Mouse (Mus musculus) erythroblast, embryonic 14.5 days (primary cell): Measurements from ENCODE around the gene Slc13a2. TPM values are rescaled to one million over a fixed set of nuclear protein-coding genes. Genes with fewer than 3 reads are reported as not detected.

Experiments used
- H3K27me3 ChIP-seq: 2 replicates; pipeline ENCODE4 v1.6.1; 2012; ENCODE audit warnings: inconsistent platforms; ENCODE audit not compliant: control insufficient read depth
- H3K36me3 ChIP-seq: 2 replicates; pipeline ENCODE4 v1.6.1; 2012; ENCODE audit warnings: mild to moderate bottlenecking, inconsistent platforms; ENCODE audit not compliant: control insufficient read depth
- H3K4me1 ChIP-seq: 2 replicates; pipeline ENCODE4 v1.6.1; 2012; ENCODE audit warnings: inconsistent platforms; ENCODE audit not compliant: control insufficient read depth
- H3K4me3 ChIP-seq: replicated peaks from 2 replicates; pipeline ENCODE3; 2012; ENCODE audit warnings: moderate library complexity, mild to moderate bottlenecking, inconsistent platforms
- H3K9me3 ChIP-seq: 2 replicates; pipeline ENCODE4 v1.6.1; 2012; ENCODE audit warnings: low read length, inconsistent platforms, mixed read lengths; ENCODE audit not compliant: control insufficient read depth
- GATA1 ChIP-seq: IDR thresholded peaks from 2 replicates; pipeline ENCODE4 v1.6.1; 2012; ENCODE audit warnings: low read length, inconsistent platforms, mixed read lengths
- TAL1 ChIP-seq: IDR thresholded peaks from 3 replicates; pipeline ENCODE4 v1.6.1; 2012; ENCODE audit warnings: low read length, inconsistent platforms, mixed read lengths
- polyA plus RNA-seq: library from polyadenylated mRNA; stranded (reverse); fragments of >175 nt; gene quantifications from 2 replicates; pipeline ENCODE4 v1.2.3, GENCODE M21; 2012

The Slc13a2 gene
- polyA plus RNA-seq, 1 experiment, result not detected

DNA sequence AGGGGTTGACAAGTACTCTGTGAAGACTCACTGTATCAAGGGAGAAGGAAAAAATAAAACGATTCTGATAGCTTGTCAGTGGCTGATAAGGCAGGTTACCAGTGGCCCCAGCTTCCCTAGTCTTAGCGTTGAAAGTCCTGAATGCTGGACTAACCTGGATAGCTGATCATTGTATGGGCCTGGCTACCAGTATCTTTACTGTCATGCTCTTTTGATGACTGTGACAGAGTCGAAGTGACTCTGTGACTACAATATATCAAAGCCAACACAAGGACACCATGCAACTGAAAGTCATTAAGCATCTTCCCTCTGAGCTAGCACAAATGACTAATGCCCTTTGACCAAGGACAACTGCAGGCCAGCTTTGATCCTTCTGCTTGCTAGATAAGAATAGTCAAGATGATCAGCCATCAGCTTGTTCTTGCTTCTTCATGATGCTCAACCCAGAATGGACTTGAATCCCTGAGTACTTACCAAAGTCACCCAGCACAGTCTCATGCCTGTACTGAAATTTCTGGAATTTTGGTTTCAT lies 16.4 kb upstream of the Slc13a2 start:
- no peak overlapping the region for H3K4me3 ChIP-seq
- H3K27me3 ChIP-seq, result 0 out of 2 replicates have a peak, but pooled peaks cover 2% of the 10 kb centered on the region
- no peaks in the 10 kb centered on the region for H3K36me3 ChIP-seq
- no peaks in the 10 kb centered on the region for H3K9me3 ChIP-seq
- TF ChIP-seq GATA1 (no peak), TAL1 (no peak)
- peaks cover 4% of the 10 kb centered on the region; the same call in 1 of the 2 replicates for H3K4me1 ChIP-seq

DNA sequence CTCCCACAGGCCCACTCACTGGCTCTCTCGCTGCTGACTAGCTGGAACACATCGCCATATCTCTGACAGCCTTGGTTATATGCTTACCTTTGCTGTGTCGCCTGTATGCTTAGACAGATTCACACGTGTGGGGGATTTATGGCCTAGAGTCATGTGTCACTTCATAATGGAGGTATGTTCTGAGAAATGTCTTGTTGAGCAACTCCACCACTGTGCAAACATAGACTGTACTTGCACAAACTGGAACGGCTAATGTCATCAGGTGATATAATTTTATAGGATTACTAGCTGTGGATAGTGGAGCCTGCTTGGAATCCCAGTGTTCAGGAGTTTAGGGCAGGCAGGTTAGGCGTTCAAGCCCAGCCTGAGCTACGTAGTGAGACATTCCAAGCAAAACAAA lies 15.2 kb upstream of the Slc13a2 start:
- no peaks in the 10 kb centered on the region for H3K36me3 ChIP-seq
- no peaks in the 10 kb centered on the region for H3K9me3 ChIP-seq
- H3K4me1 ChIP-seq, result peaks cover 4% of the 10 kb centered on the region; the same call in 1 of the 2 replicates
- 0 out of 2 replicates have a peak, but pooled peaks cover 2% of the 10 kb centered on the region for H3K27me3 ChIP-seq
- TF ChIP-seq TAL1 (no peak), GATA1 (no peak)
- H3K4me3 ChIP-seq, result no peak overlapping the region

DNA sequence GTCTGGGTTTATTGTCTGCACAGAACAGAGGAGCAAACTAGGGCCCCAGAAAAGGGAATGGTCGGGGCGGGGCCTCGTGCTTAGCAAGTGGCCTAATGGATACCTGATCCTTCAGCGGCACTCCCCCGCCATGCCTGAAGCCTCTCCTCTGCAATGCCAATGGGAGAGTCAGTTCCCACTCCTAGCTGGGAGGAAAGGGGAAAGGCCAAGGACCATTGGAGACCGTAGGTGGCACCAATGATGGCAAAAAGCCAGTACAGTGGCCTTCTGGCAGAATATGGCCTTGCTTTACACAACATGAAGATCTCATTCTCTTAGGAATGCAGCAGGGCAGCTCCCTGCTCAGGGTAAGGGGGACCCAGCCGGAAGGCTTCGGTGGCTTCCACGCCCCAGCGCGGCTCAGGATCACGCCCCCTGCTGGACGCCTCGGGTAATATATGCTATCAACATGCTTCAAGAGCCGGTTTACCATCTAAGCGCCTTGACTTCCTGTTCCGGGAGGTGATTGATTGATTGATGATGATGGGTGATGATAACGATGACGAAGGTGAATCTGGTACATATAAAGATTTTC lies 13.8 kb upstream of the Slc13a2 start:
- Histone ChIP-seq H3K36me3 (no peaks in the 10 kb centered on the region), H3K4me1 (peaks cover 4% of the 10 kb centered on the region; the same call in 1 of the 2 replicates), H3K4me3 (no peak overlapping the region), H3K9me3 (no peaks in the 10 kb centered on the region), H3K27me3 (0 out of 2 replicates have a peak, but pooled peaks cover 2% of the 10 kb centered on the region)
- no peak for TF ChIP-seq TAL1

DNA sequence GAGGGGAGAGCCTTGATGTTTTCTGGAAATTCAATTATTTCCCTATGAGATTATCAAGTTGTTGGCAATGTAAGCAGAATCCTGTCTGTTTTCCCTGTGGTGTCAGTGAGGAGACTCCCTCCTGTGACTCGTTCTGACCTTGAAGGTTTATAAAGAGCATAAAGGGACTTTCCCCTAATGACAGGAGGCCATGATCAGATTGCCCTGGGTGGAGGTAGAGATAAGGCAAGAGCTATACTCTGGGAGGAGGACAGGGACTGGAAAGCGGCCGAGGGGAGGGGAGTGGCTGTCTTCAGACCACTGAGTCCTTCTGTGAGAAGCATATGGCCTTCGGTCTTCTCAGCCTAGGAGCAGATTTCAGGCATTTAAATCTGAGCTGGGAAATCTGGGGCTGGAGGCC lies 12.0 kb upstream of the Slc13a2 start:
- Histone ChIP-seq H3K9me3 (no peaks in the 10 kb centered on the region), H3K4me1 (peaks cover 4% of the 10 kb centered on the region; the same call in 1 of the 2 replicates), H3K4me3 (no peak overlapping the region), H3K27me3 (0 out of 2 replicates have a peak, but pooled peaks cover 2% of the 10 kb centered on the region), H3K36me3 (no peaks in the 10 kb centered on the region)
- no peak for TF ChIP-seq GATA1
- TF ChIP-seq TAL1, result no peak

DNA sequence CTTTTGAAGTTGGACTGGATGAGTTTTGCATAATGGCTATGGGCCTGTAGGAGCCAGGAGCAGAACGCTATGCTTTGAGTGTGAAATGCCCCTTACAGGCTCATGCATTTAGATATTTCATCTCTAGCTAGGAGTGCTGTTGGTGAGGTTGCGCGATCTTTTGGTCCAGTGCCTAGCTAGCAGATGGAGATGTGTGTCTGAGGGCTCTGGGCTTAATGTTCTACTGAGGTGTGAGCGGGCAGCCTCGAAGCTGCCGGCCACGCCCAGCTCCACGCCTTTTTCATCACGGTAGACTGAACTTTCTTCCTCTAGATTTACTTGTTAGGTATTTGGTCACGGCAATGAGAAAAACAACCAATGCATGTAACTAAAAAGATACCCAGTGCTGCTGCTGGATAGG lies 9.2 kb upstream of the Slc13a2 start:
- TF ChIP-seq TAL1 (no peak), GATA1 (no peak)
- no peaks in the 10 kb centered on the region for H3K36me3 ChIP-seq
- no peak overlapping the region for H3K4me3 ChIP-seq
- 0 out of 2 replicates have a peak, but pooled peaks cover 2% of the 10 kb centered on the region for H3K27me3 ChIP-seq
- no peaks in the 10 kb centered on the region for H3K9me3 ChIP-seq
- H3K4me1 ChIP-seq, result peaks cover 4% of the 10 kb centered on the region; the same call in 1 of the 2 replicates

DNA sequence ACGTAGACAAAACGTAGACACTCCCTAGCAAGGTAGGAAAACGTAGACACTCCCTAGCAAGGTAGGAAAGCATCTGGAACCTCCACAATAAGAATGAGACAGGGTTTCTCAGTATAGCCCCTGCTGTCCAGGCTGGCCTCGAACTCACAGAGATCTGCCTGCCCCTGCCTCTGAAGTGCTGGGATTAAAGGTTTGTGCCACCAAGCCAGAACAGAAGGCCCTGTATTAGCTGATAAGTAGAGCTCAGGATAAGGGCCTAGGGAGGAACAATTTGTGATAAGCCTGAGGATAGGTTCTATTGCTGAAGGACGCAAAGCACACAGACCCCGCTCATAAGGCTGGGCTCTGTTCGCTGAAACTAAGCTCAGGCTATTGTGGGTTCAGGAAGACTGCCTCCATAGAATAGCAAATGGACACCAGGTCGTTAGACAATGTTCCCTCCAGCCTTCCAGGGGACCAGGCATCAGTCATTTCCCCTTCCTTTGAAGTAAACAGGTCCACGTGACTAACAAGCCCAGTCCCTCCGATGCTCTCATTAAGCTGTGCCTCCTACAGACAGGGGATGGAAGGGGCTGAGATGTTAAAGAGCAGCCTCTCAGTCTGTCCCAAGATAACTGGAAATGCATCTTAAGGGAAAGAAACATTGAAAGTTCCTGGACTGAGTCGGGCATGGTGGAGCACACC lies 8.3 kb upstream of the Slc13a2 start:
- H3K27me3 ChIP-seq, result 0 out of 2 replicates have a peak, but pooled peaks cover 2% of the 10 kb centered on the region
- H3K4me3 ChIP-seq, result no peak overlapping the region

DNA sequence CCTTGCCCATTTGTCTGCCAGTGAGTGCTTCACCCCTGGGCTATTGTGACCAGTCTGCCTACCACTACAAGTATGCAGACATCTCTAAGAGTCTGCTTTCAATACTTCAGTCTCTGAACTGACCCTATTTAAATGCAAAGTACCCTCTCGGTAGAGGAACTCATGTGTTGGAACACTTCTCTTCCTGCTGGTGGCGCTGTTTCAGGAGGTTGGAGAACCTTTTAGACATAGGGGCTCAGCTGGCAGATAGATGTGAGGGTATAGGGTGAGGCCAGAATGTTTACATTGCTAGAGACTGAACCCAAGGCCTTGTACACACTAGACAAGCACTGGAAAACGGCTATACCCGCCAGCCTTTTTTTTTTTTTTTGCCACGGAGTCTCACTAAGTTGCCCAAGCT lies 6.3 kb upstream of the Slc13a2 start:
- Histone ChIP-seq H3K4me1 (no peaks in the 10 kb centered on the region), H3K9me3 (no peaks in the 10 kb centered on the region), H3K36me3 (no peaks in the 10 kb centered on the region), H3K4me3 (no peak overlapping the region), H3K27me3 (no peaks in the 10 kb centered on the region)
- TF ChIP-seq TAL1, result no peak
- no peak for TF ChIP-seq GATA1

More for the DNA sequence above, 8.3 kb upstream of the Slc13a2 start:
- TF ChIP-seq GATA1 (no peak), TAL1 (no peak)
- no peaks in the 10 kb centered on the region for H3K4me1 ChIP-seq
- H3K36me3 ChIP-seq, result no peaks in the 10 kb centered on the region
- no peaks in the 10 kb centered on the region for H3K9me3 ChIP-seq

DNA sequence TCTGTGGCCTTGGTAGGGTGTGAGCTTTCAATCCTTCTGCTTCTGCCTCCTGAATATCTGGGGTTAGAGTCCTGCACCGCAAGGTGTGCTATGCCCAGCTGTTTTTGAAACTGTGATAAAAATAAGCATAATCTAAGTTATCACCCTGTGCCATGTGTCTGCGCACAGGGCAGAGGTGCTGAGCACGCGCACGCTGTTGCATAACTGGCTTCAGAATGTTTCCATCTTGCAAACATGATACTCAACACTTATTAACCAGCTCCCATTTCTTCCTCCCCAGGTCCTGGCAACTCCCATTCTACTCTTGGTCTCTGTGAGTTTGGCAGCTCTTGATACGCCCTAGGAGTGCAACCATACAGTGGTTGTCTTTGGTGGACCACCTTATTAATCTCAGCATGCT lies 5.6 kb upstream of the Slc13a2 start:
- TF ChIP-seq GATA1, result no peak
- TF ChIP-seq TAL1, result no peak
- Histone ChIP-seq H3K4me1 (no peaks in the 10 kb centered on the region), H3K9me3 (no peaks in the 10 kb centered on the region), H3K4me3 (no peak overlapping the region), H3K27me3 (no peaks in the 10 kb centered on the region; the same call in 1 of the 2 replicates), H3K36me3 (no peaks in the 10 kb centered on the region)

DNA sequence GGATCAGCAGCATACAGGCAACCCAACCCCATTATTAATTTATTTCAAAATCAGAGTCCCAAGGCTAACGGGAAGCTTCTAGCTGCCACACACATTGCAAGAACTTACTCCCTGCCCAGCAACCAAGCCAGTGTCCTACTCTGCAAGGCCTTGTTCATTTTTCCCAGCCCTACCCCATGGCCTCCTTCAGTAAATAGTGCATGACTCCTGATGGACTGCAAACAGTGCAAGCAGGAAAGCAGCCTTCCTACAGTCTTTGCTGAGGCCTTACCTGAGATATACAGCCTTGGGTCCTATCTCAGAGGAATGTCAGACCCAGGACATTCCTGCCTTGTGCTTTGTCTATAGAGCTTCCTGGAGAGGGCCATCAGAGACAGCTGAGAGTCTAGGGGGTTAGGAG lies 3.6 kb upstream of the Slc13a2 start:
- H3K4me3 ChIP-seq, result no peak overlapping the region
- H3K36me3 ChIP-seq, result no peaks in the 10 kb centered on the region
- peaks cover under 1% of the 10 kb centered on the region for H3K4me1 ChIP-seq
- no peaks in the 10 kb centered on the region for H3K9me3 ChIP-seq
- no peak for TF ChIP-seq TAL1
- TF ChIP-seq GATA1, result no peak
- peaks cover 12% of the 10 kb centered on the region for H3K27me3 ChIP-seq
